In genomic region chr6:97305010-97305409, GRCm38 (mm10) we compare ENCODE assay signal across 8 mouse cellular contexts. TPM values are rescaled to one million over a fixed set of nuclear protein-coding genes. Genes with fewer than 3 reads are reported as not detected.
DNase-seq lines count a peak whose midpoint lies in the region; ATAC-seq lines count a peak whose summit lies in the region.

No protein-coding gene starts in this region.

- peaks cover 66% of the 10 kb centered on the region for H3K36me3 ChIP-seq in forebrain, embryonic 13.5 days (ENCODE audit: poor library complexity, severe bottlenecking)
- H3K36me3 ChIP-seq in forebrain, embryonic 16.5 days (ENCODE audit: control insufficient read depth, insufficient read depth), result peaks cover 2% of the 10 kb centered on the region
- H3K36me3 ChIP-seq in kidney, embryonic 16.5 days (ENCODE audit: insufficient read depth, low read length), result peaks cover 28% of the 10 kb centered on the region
- peaks cover 58% of the 10 kb centered on the region for H3K36me3 ChIP-seq in kidney, embryonic 15.5 days
- H3K36me3 ChIP-seq in heart, embryonic 14.5 days (ENCODE audit: control insufficient read depth, insufficient read depth, low read length), result peaks cover 73% of the 10 kb centered on the region

- WGBS in forebrain, embryonic 13.5 days, result 58% methylated on average over 11 of the region's 11 CpGs
- WGBS in forebrain, embryonic 16.5 days, result 51% methylated on average over 11 of the region's 11 CpGs
- 81% methylated on average over 11 of the region's 11 CpGs for WGBS in kidney, embryonic 16.5 days
- WGBS in kidney, embryonic 15.5 days, result 78% methylated on average over 11 of the region's 11 CpGs
- 47% methylated on average over 11 of the region's 11 CpGs for WGBS in heart, embryonic 14.5 days

- no peaks in the 10 kb centered on the region for H3K9me3 ChIP-seq in forebrain, embryonic 13.5 days (replicated peaks)
- no peaks in the 10 kb centered on the region for H3K9me3 ChIP-seq in forebrain, embryonic 16.5 days (ENCODE audit: control insufficient read depth, low read length)
- no peaks in the 10 kb centered on the region for H3K9me3 ChIP-seq in kidney, embryonic 16.5 days (ENCODE audit: low read length)
- no peaks in the 10 kb centered on the region for H3K9me3 ChIP-seq in kidney, embryonic 15.5 days (replicated peaks)
- H3K9me3 ChIP-seq in heart, embryonic 14.5 days (ENCODE audit: control insufficient read depth, low read length), result no peaks in the 10 kb centered on the region

- H3K9ac ChIP-seq in forebrain, embryonic 13.5 days, result no peak overlapping the region
- no peak overlapping the region for H3K9ac ChIP-seq in forebrain, embryonic 16.5 days (replicated peaks; ENCODE audit: low read depth, low read length)
- H3K9ac ChIP-seq in kidney, embryonic 16.5 days (replicated peaks; ENCODE audit: low read length), result no peak overlapping the region; the same call in 1 of the 2 replicates
- H3K9ac ChIP-seq in kidney, embryonic 15.5 days, result no peak overlapping the region
- H3K9ac ChIP-seq in heart, embryonic 14.5 days (ENCODE audit: low read length), result no peak overlapping the region

- H3K4me1 ChIP-seq in forebrain, embryonic 13.5 days, result peaks cover 29% of the 10 kb centered on the region
- H3K4me1 ChIP-seq in forebrain, embryonic 16.5 days (replicated peaks; ENCODE audit: control insufficient read depth, insufficient read depth, low read length), result peaks cover 9% of the 10 kb centered on the region; the same call in 1 of the 2 replicates
- H3K4me1 ChIP-seq in kidney, embryonic 16.5 days (ENCODE audit: insufficient read depth, low read length), result peaks cover 11% of the 10 kb centered on the region; the same call in 1 of the 2 replicates
- H3K4me1 ChIP-seq in kidney, embryonic 15.5 days, result peaks cover 11% of the 10 kb centered on the region
- H3K4me1 ChIP-seq in heart, embryonic 14.5 days (ENCODE audit: control insufficient read depth in 2 of 2, insufficient read depth in 2 of 2, low read length in 2 of 2), result peaks cover 3 to 6% of the 10 kb centered on the region in 2 experiments; a peak in 1 of 4 replicates

- H3K27ac ChIP-seq in forebrain, embryonic 13.5 days, result peak overlapping the region; percentile 31; the same call in 1 of the 2 replicates
- no peak overlapping the region for H3K27ac ChIP-seq in forebrain, embryonic 16.5 days (ENCODE audit: low read length)
- H3K27ac ChIP-seq in kidney, embryonic 16.5 days (ENCODE audit: low read length), result peak overlapping the region; percentile 36; the same call in 1 of the 2 replicates
- no peak overlapping the region for H3K27ac ChIP-seq in kidney, embryonic 15.5 days
- H3K27ac ChIP-seq in heart, embryonic 14.5 days (replicated peaks in 1 of 2; ENCODE audit: control insufficient read depth in 1 of 2, insufficient read depth in 1 of 2, low read depth in 2 of 2, low read length in 2 of 2), result 0 out of 4 replicates have a peak overlapping the region, but pooled peaks of 1 of the 2 experiments have one; percentile 28

- DNase-seq in brain, adult 2 months (ENCODE audit: low read depth, low spot score), result peak; percentile 54
- no peak for DNase-seq in thymus, postnatal 36 days
- no peak for DNase-seq in lung, postnatal 4 days

- no peaks in the 10 kb centered on the region for H3K27me3 ChIP-seq in forebrain, embryonic 13.5 days
- no peaks in the 10 kb centered on the region for H3K27me3 ChIP-seq in forebrain, embryonic 16.5 days (replicated peaks; ENCODE audit: control insufficient read depth, insufficient read depth, low read length)
- no peaks in the 10 kb centered on the region for H3K27me3 ChIP-seq in kidney, embryonic 16.5 days (ENCODE audit: insufficient read depth, low read length)
- H3K27me3 ChIP-seq in kidney, embryonic 15.5 days, result no peaks in the 10 kb centered on the region
- H3K27me3 ChIP-seq in heart, embryonic 14.5 days (ENCODE audit: control insufficient read depth, insufficient read depth, low read length), result no peaks in the 10 kb centered on the region

- no peak overlapping the region for H3K4me2 ChIP-seq in forebrain, embryonic 13.5 days
- H3K4me2 ChIP-seq in forebrain, embryonic 16.5 days (ENCODE audit: low read length), result no peak overlapping the region
- H3K4me2 ChIP-seq in kidney, embryonic 16.5 days (replicated peaks; ENCODE audit: low read depth, low read length), result no peak overlapping the region
- no peak overlapping the region for H3K4me2 ChIP-seq in kidney, embryonic 15.5 days
- peak overlapping the region; percentile 36 for H3K4me2 ChIP-seq in heart, embryonic 14.5 days (ENCODE audit: low read length)

- no peak overlapping the region for H3K4me3 ChIP-seq in forebrain, embryonic 13.5 days
- H3K4me3 ChIP-seq in forebrain, embryonic 16.5 days (replicated peaks; ENCODE audit: low read length), result no peak overlapping the region
- no peak overlapping the region for H3K4me3 ChIP-seq in kidney, embryonic 16.5 days (ENCODE audit: low read length)
- no peak overlapping the region for H3K4me3 ChIP-seq in kidney, embryonic 15.5 days (replicated peaks)
- no peak overlapping the region for H3K4me3 ChIP-seq in heart, embryonic 14.5 days (ENCODE audit: control insufficient read depth in 1 of 2, insufficient read depth in 1 of 2, low read depth in 1 of 2, low read length in 2 of 2)

- ATAC-seq in forebrain, embryonic 13.5 days, result no peak
- ATAC-seq in forebrain, embryonic 16.5 days, result no peak
- no peak for ATAC-seq in kidney, embryonic 16.5 days (ENCODE audit: low FRiP score, low TSS enrichment)
- ATAC-seq in kidney, embryonic 15.5 days (replicated peaks; ENCODE audit: low FRiP score), result no peak
- no peak for ATAC-seq in heart, embryonic 14.5 days (ENCODE audit: insufficient number of reproducible peaks, insufficient read depth, low FRiP score, low read depth)

RNA-seq across cellular contexts. Expression of gene Lmod3, which starts 52.5 kb away (rescaled TPM):
- not detected in 2 replicates for polyA plus RNA-seq in forebrain, embryonic 13.5 days (2015; fragmentation: Nextera tagmentation; extraction: Ambion mirVana)
- not detected in 2 replicates for polyA plus RNA-seq in forebrain, embryonic 16.5 days (2015; fragmentation: Nextera tagmentation; extraction: Ambion mirVana)
- polyA plus RNA-seq in kidney, embryonic 16.5 days (2015; fragmentation: Nextera tagmentation; extraction: Ambion mirVana), result 0.15 and 0.52 TPM in 2 replicates
- polyA plus RNA-seq in kidney, embryonic 15.5 days (2015; fragmentation: Nextera tagmentation; extraction: Ambion mirVana), result 0.79 and 1.3 TPM in 2 replicates
- polyA plus RNA-seq in heart, embryonic 14.5 days (2014; fragmentation: Nextera tagmentation; extraction: Ambion mirVana), result 21.7 and 23.0 TPM in 2 replicates

Comparison
In these comparisons a context has a peak if more than half of its experiments do, and no peak if none do; other contexts are left out.
1. H3K27ac ChIP-seq: peak in forebrain, embryonic 13.5 days (single experiment) and kidney, embryonic 16.5 days (single experiment); none in forebrain, embryonic 16.5 days (single experiment) and kidney, embryonic 15.5 days (single experiment).